Mouse (Mus musculus) midbrain, embryonic 11.5 days (tissue): Measurements from ENCODE around the gene Sdhaf3. TPM values are rescaled to one million over a fixed set of nuclear protein-coding genes. Genes with fewer than 3 reads are reported as not detected.

ENCODE experiments used
- ATAC-seq: fragments of 200-750 bp; cut with Nextera tagmentation; 2 replicates; pipeline ENCODE4 v1.8.0; 2017; ENCODE audit warnings: moderate TSS enrichment, moderate library complexity; ENCODE audit not compliant: low FRiP score
- DNase-seq: peaks from one replicate; pipeline ENCODE4 v3.0.0; 2015; ENCODE audit warnings: low spot score; ENCODE audit errors: missing footprints
- H3K27ac ChIP-seq: fragments of 300-500 bp; sonication (generic); 2 replicates; pipeline ENCODE4 v1.5.1; 2014; ENCODE audit warnings: low read depth, low read length
- H3K27me3 ChIP-seq: fragments of 300-500 bp; sonication (generic); 2 replicates; pipeline ENCODE4 v1.6.1; 2014; ENCODE audit warnings: mild to moderate bottlenecking, low read length, moderate library complexity, mixed read lengths; ENCODE audit not compliant: control insufficient read depth, insufficient read depth
- H3K36me3 ChIP-seq: fragments of 300-500 bp; sonication (generic); 2 replicates; pipeline ENCODE4 v1.6.1; 2014; ENCODE audit warnings: mild to moderate bottlenecking, low read length, moderate library complexity, mixed read lengths; ENCODE audit not compliant: control insufficient read depth, insufficient read depth
- H3K4me1 ChIP-seq: fragments of 300-500 bp; sonication (generic); 2 replicates; pipeline ENCODE4 v1.6.1; 2014; ENCODE audit warnings: low read length; ENCODE audit not compliant: control insufficient read depth, insufficient read depth
- H3K4me2 ChIP-seq: fragments of 300-500 bp; sonication (generic); 2 replicates; pipeline ENCODE4 v1.6.1; 2014; ENCODE audit warnings: mild to moderate bottlenecking, moderate library complexity
- H3K4me3 ChIP-seq: fragments of 300-500 bp; sonication (generic); 2 replicates; pipeline ENCODE4 v1.5.1; 2014; ENCODE audit warnings: low read depth, low read length
- H3K9ac ChIP-seq: fragments of 300-500 bp; sonication (generic); 2 replicates; pipeline ENCODE4 v1.6.1; 2014; ENCODE audit warnings: low read length
- H3K9me3 ChIP-seq: fragments of 300-500 bp; sonication (generic); 2 replicates; pipeline ENCODE4 v1.6.1; 2016; ENCODE audit warnings: low read length; ENCODE audit not compliant: control insufficient read depth
- WGBS: fragments of 180-500 bp; shearing (Covaris S2); extraction: QIAGEN DNeasy Blood & Tissue Kit; methylation state at CpG from one replicate; pipeline ENCODE4 v1.1.7; 2014; 5-methylcytosine and 5-hydroxymethylcytosine counted together
- polyA plus RNA-seq: library from polyadenylated mRNA; unstranded; fragments of >200 nt; fragmentation: Nextera tagmentation; extraction: Ambion mirVana; gene quantifications from 2 replicates; pipeline ENCODE4 v1.2.1, GENCODE M21; 2014

Gene Sdhaf3
- polyA plus RNA-seq, 1 experiment from 2014 or later: 7.3 TPM

- peak; percentile 87 for DNase-seq
- 84% methylated on average over 2 of the region's 2 CpGs for WGBS
- Histone ChIP-seq H3K36me3 (no peaks in the 10 kb centered on the region), H3K9ac (no peak overlapping the region), H3K4me3 (no peak overlapping the region), H3K27ac (no peak overlapping the region), H3K27me3 (no peaks in the 10 kb centered on the region), H3K9me3 (no peaks in the 10 kb centered on the region), H3K4me2 (no peak overlapping the region), H3K4me1 (no peaks in the 10 kb centered on the region)
- ATAC-seq: peak; percentile 71
Measured at GRCm38 (mm10) chr6:7004005-7004404, 48.2 kb downstream of the Sdhaf3 start.

- Histone ChIP-seq H3K27ac (no peak overlapping the region), H3K4me2 (no peak overlapping the region), H3K4me3 (no peak overlapping the region), H3K9me3 (no peaks in the 10 kb centered on the region), H3K4me1 (no peaks in the 10 kb centered on the region), H3K27me3 (no peaks in the 10 kb centered on the region), H3K9ac (no peak overlapping the region), H3K36me3 (no peaks in the 10 kb centered on the region)
- WGBS: 96% methylated on average over 6 of the region's 6 CpGs
- no peak for ATAC-seq
- no peak for DNase-seq
Measured at GRCm38 (mm10) chr6:7038087-7038486, 82.3 kb downstream of the Sdhaf3 start.

GRCm38 (mm10) chr6:7038835-7039234 is 83.0 kb downstream of the Sdhaf3 start:
- DNase-seq (no peak), ATAC-seq (no peak)
- no peak overlapping the region for H3K27ac ChIP-seq
- WGBS: 94% methylated on average over 5 of the region's 5 CpGs
- no peak overlapping the region for H3K4me3 ChIP-seq
- H3K9ac ChIP-seq: no peak overlapping the region
- no peaks in the 10 kb centered on the region for H3K4me1 ChIP-seq
- no peaks in the 10 kb centered on the region for H3K9me3 ChIP-seq
- H3K36me3 ChIP-seq: no peaks in the 10 kb centered on the region
- H3K27me3 ChIP-seq: no peaks in the 10 kb centered on the region
- no peak overlapping the region for H3K4me2 ChIP-seq

GRCm38 (mm10) chr6:7041912-7042311 is 86.1 kb downstream of the Sdhaf3 start:
- no peak for ATAC-seq
- no peaks in the 10 kb centered on the region for H3K27me3 ChIP-seq
- H3K4me2 ChIP-seq: no peak overlapping the region
- H3K4me3 ChIP-seq: no peak overlapping the region
- no peaks in the 10 kb centered on the region for H3K4me1 ChIP-seq
- DNase-seq: no peak
- no peaks in the 10 kb centered on the region for H3K9me3 ChIP-seq
- WGBS: 91% methylated on average over 1 of the region's 1 CpGs
- no peak overlapping the region for H3K9ac ChIP-seq
- no peak overlapping the region for H3K27ac ChIP-seq
- H3K36me3 ChIP-seq: no peaks in the 10 kb centered on the region

GRCm38 (mm10) chr6:7062819-7063218 is 107.0 kb downstream of the Sdhaf3 start:
- no peak overlapping the region for H3K4me2 ChIP-seq
- H3K9me3 ChIP-seq: no peaks in the 10 kb centered on the region
- DNase-seq (no peak), ATAC-seq (no peak)
- WGBS: 87% methylated on average over 3 of the region's 3 CpGs
- H3K4me3 ChIP-seq: no peak overlapping the region
- H3K27ac ChIP-seq: no peak overlapping the region
- H3K4me1 ChIP-seq: no peaks in the 10 kb centered on the region
- no peaks in the 10 kb centered on the region for H3K27me3 ChIP-seq
- H3K36me3 ChIP-seq: no peaks in the 10 kb centered on the region
- no peak overlapping the region for H3K9ac ChIP-seq

- 53% methylated on average over 3 of the region's 3 CpGs for WGBS
- Histone ChIP-seq H3K36me3 (no peaks in the 10 kb centered on the region), H3K27me3 (no peaks in the 10 kb centered on the region), H3K4me2 (no peak overlapping the region), H3K27ac (no peak overlapping the region), H3K4me1 (no peaks in the 10 kb centered on the region), H3K9me3 (no peaks in the 10 kb centered on the region), H3K4me3 (no peak overlapping the region), H3K9ac (no peak overlapping the region)
- ATAC-seq (peak; percentile 30; the same call in 1 of the 2 replicates), DNase-seq (no peak)
Measured at GRCm38 (mm10) chr6:7068782-7069181, 113.0 kb downstream of the Sdhaf3 start.

- H3K9me3 ChIP-seq: no peaks in the 10 kb centered on the region
- no peak overlapping the region for H3K9ac ChIP-seq
- ATAC-seq: no peak
- DNase-seq: no peak
- H3K36me3 ChIP-seq: no peaks in the 10 kb centered on the region
- no peak overlapping the region for H3K4me2 ChIP-seq
- no peak overlapping the region for H3K27ac ChIP-seq
- H3K27me3 ChIP-seq: no peaks in the 10 kb centered on the region
- H3K4me1 ChIP-seq: no peaks in the 10 kb centered on the region
- no peak overlapping the region for H3K4me3 ChIP-seq
- 79% methylated on average over 2 of the region's 2 CpGs for WGBS
Measured at GRCm38 (mm10) chr6:7069463-7069862, 113.7 kb downstream of the Sdhaf3 start.

- 79% methylated on average over 3 of the region's 3 CpGs for WGBS
- no peak overlapping the region for H3K27ac ChIP-seq
Measured at GRCm38 (mm10) chr6:7082054-7082453, 126.2 kb downstream of the Sdhaf3 start.

GRCm38 (mm10) chr6:7082467-7083259 is 126.9 kb downstream of the Sdhaf3 start:
- peak; percentile 91 for ATAC-seq
- no peak overlapping the region for H3K4me2 ChIP-seq
- H3K4me3 ChIP-seq: no peak overlapping the region
- no peaks in the 10 kb centered on the region for H3K36me3 ChIP-seq
- H3K4me1 ChIP-seq: no peaks in the 10 kb centered on the region
- no peaks in the 10 kb centered on the region for H3K27me3 ChIP-seq
- H3K9ac ChIP-seq: no peak overlapping the region
- H3K9me3 ChIP-seq: no peaks in the 10 kb centered on the region
- H3K27ac ChIP-seq: no peak overlapping the region
- DNase-seq: peak; percentile 83
- WGBS: 69% methylated on average over 5 of the region's 5 CpGs

More at GRCm38 (mm10) chr6:7082054-7082453, 126.2 kb downstream of the Sdhaf3 start:
- DNase-seq: peak; percentile 73
- no peak overlapping the region for H3K4me2 ChIP-seq
- no peak overlapping the region for H3K4me3 ChIP-seq
- peak; percentile 68 for ATAC-seq
- no peaks in the 10 kb centered on the region for H3K27me3 ChIP-seq
- no peak overlapping the region for H3K9ac ChIP-seq
- no peaks in the 10 kb centered on the region for H3K4me1 ChIP-seq
- H3K9me3 ChIP-seq: no peaks in the 10 kb centered on the region
- H3K36me3 ChIP-seq: no peaks in the 10 kb centered on the region
